Mouse (Mus musculus) mature B cell (primary cell): Measurements from ENCODE around the gene Glp2r.

ENCODE experiments used
- in situ Hi-C: fragments of 300-500 bp; cut with MboI; formaldehyde crosslinking; loops from 2 replicates; pipeline ENCODE4 v1.14.3; 2019

Gene Glp2r

GRCm38 (mm10) chr11:67636201-67636600, 134.8 kb downstream of the Glp2r start:
- in situ Hi-C loops = no loop called here

- in situ Hi-C loops = no loop called here
Observed at GRCm38 (mm10) chr11:67633620-67634229, 137.2 kb downstream of the Glp2r start.

- in situ Hi-C loops = no loop called here
Observed at GRCm38 (mm10) chr11:67632906-67633305, 138.0 kb downstream of the Glp2r start.

- in situ Hi-C loops = no loop called here
Observed at GRCm38 (mm10) chr11:67628522-67628921, 142.4 kb downstream of the Glp2r start.

GRCm38 (mm10) chr11:67627179-67627578, 143.8 kb downstream of the Glp2r start:
- in situ Hi-C loops = no loop called here

GRCm38 (mm10) chr11:67622340-67622739, 148.6 kb downstream of the Glp2r start:
- in situ Hi-C loops = no loop called here

- in situ Hi-C loops = no loop called here
Observed at GRCm38 (mm10) chr11:67616557-67617239, 154.3 kb downstream of the Glp2r start.

- in situ Hi-C loops = no loop called here
Observed at GRCm38 (mm10) chr11:67612158-67612839, 158.7 kb downstream of the Glp2r start.
